Mouse (Mus musculus): ENCODE data around the gene Snrnp40. TPM values are rescaled to one million over a fixed set of nuclear protein-coding genes. Genes with fewer than 3 reads are reported as not detected.

Gene Snrnp40
- polyA plus RNA-seq, 1 experiment from 2014 or later, result 81.1 TPM

GRCm38 (mm10) chr4:130323165-130323564 is 36.8 kb upstream of the Snrnp40 start:
- no peak overlapping the region for H3K9ac ChIP-seq (ENCODE audit: low read depth, low read length)
- no peaks in the 10 kb centered on the region for H3K4me1 ChIP-seq (ENCODE audit: control insufficient read depth, insufficient read depth, low read depth, low read length)
- no peak overlapping the region for H3K27ac ChIP-seq (ENCODE audit: low read depth, low read length)
- ATAC-seq, result no peak
- H3K4me2 ChIP-seq (ENCODE audit: low read length), result no peak overlapping the region
- no peak overlapping the region for H3K4me3 ChIP-seq (ENCODE audit: low read length)
- H3K36me3 ChIP-seq (ENCODE audit: control insufficient read depth, insufficient read depth, low read length), result peaks cover 28% of the 10 kb centered on the region
- 96% methylated on average over 1 of the region's 1 CpGs for WGBS
- no peaks in the 10 kb centered on the region for H3K9me3 ChIP-seq (ENCODE audit: control insufficient read depth, low read length)
- H3K27me3 ChIP-seq (replicated peaks; ENCODE audit: control insufficient read depth, insufficient read depth, low read length), result no peaks in the 10 kb centered on the region

DNA sequence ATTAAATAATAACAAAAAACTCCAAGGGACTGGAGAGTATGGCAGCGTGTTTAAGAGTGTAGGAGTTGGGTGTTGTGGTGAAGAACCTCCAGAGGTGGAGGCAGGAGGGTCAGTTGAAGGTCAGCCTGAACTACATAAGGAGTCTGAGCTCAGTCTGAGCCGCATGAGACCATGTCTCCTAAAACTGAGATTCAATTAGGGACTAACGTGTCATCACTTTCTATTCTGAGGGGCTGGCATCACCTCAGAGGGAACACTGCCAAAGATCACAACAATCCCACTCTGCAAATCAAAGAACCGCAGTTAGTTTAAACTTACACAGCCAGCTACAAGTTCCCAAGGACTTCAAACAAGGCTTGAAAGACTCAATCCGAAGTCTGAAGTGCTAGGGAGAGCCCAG is 36.3 kb upstream of the Snrnp40 start:
- H3K27ac ChIP-seq (ENCODE audit: low read depth, low read length), result no peak overlapping the region
- no peaks in the 10 kb centered on the region for H3K9me3 ChIP-seq (ENCODE audit: control insufficient read depth, low read length)
- H3K4me3 ChIP-seq (ENCODE audit: low read length), result no peak overlapping the region
- WGBS, result 65% methylated on average over 5 of the region's 5 CpGs
- peaks cover 30% of the 10 kb centered on the region for H3K36me3 ChIP-seq (ENCODE audit: control insufficient read depth, insufficient read depth, low read length)
- no peak overlapping the region for H3K4me2 ChIP-seq (ENCODE audit: low read length)
- no peak overlapping the region for H3K9ac ChIP-seq (ENCODE audit: low read depth, low read length)
- H3K27me3 ChIP-seq (replicated peaks; ENCODE audit: control insufficient read depth, insufficient read depth, low read length), result no peaks in the 10 kb centered on the region
- no peak for ATAC-seq
- H3K4me1 ChIP-seq (ENCODE audit: control insufficient read depth, insufficient read depth, low read depth, low read length), result no peaks in the 10 kb centered on the region

DNA sequence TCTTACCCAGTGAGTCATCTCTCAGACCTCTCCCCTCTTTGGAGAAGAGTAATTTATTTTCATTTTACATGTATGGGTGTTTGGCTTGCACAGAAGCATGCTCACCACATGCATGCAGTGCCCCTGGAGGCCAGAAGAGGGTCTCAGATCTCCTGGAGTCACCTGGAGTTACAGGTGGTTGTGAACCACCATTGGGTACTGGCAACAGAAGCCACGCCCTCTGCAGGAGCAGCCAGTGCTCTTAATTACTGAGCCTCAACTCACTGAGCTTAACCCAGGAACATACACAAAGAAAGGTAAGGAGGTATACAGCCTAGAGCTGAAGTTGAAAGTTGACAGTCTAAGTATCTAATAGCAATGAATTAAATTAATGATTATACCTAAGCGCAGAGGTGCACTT is 34.5 kb upstream of the Snrnp40 start:
- peaks cover 30% of the 10 kb centered on the region for H3K36me3 ChIP-seq (ENCODE audit: control insufficient read depth, insufficient read depth, low read length)
- no peaks in the 10 kb centered on the region for H3K9me3 ChIP-seq (ENCODE audit: control insufficient read depth, low read length)
- 92% methylated on average over 2 of the region's 2 CpGs for WGBS
- H3K9ac ChIP-seq (ENCODE audit: low read depth, low read length), result no peak overlapping the region
- H3K27me3 ChIP-seq (replicated peaks; ENCODE audit: control insufficient read depth, insufficient read depth, low read length), result no peaks in the 10 kb centered on the region
- no peak for ATAC-seq
- no peak overlapping the region for H3K27ac ChIP-seq (ENCODE audit: low read depth, low read length)
- H3K4me3 ChIP-seq (ENCODE audit: low read length), result no peak overlapping the region
- no peaks in the 10 kb centered on the region for H3K4me1 ChIP-seq (ENCODE audit: control insufficient read depth, insufficient read depth, low read depth, low read length)
- H3K4me2 ChIP-seq (ENCODE audit: low read length), result no peak overlapping the region

DNA sequence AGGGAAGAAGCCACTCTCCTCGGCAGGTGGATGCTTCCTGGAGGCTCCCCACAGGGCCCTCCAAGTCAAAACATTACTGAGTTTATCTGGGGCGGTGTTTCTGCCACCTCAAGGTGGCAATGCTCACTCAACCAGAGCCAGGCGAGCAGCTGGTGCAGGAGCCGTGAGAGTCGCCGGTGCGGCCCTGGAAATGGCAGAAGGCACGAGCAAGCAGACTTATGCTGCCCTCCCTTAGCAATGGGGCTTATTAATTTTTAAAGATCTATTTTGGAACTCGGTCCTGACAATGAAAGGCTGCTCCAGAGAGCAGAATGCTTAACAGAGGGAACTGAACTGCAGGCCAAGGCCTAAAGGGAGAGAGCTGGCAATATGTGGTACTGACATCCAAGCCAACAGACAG is 32.6 kb upstream of the Snrnp40 start:
- H3K4me3 ChIP-seq (ENCODE audit: low read length), result no peak overlapping the region
- ATAC-seq, result no peak
- H3K27ac ChIP-seq (ENCODE audit: low read depth, low read length), result no peak overlapping the region
- H3K4me1 ChIP-seq (ENCODE audit: control insufficient read depth, insufficient read depth, low read depth, low read length), result no peaks in the 10 kb centered on the region
- no peak overlapping the region for H3K9ac ChIP-seq (ENCODE audit: low read depth, low read length)
- H3K27me3 ChIP-seq (replicated peaks; ENCODE audit: control insufficient read depth, insufficient read depth, low read length), result no peaks in the 10 kb centered on the region
- no peaks in the 10 kb centered on the region for H3K9me3 ChIP-seq (ENCODE audit: control insufficient read depth, low read length)
- H3K4me2 ChIP-seq (ENCODE audit: low read length), result no peak overlapping the region
- 81% methylated on average over 9 of the region's 9 CpGs for WGBS
- peaks cover 27% of the 10 kb centered on the region for H3K36me3 ChIP-seq (ENCODE audit: control insufficient read depth, insufficient read depth, low read length)

- Histone ChIP-seq H3K36me3 (ENCODE audit: control insufficient read depth, insufficient read depth, low read length) (peaks cover 6% of the 10 kb centered on the region), H3K4me2 (ENCODE audit: low read length) (no peak overlapping the region)
- WGBS, result 88% methylated on average over 5 of the region's 5 CpGs
Measured at GRCm38 (mm10) chr4:130335867-130336266, 24.1 kb upstream of the Snrnp40 start.

GRCm38 (mm10) chr4:130341691-130342090 is 18.2 kb upstream of the Snrnp40 start:
- Histone ChIP-seq H3K27me3 (replicated peaks; ENCODE audit: control insufficient read depth, insufficient read depth, low read length) (no peaks in the 10 kb centered on the region), H3K4me1 (ENCODE audit: control insufficient read depth, insufficient read depth, low read depth, low read length) (no peaks in the 10 kb centered on the region), H3K27ac (ENCODE audit: low read depth, low read length) (no peak overlapping the region), H3K9ac (ENCODE audit: low read depth, low read length) (no peak overlapping the region), H3K4me2 (ENCODE audit: low read length) (no peak overlapping the region), H3K4me3 (ENCODE audit: low read length) (no peak overlapping the region), H3K36me3 (ENCODE audit: control insufficient read depth, insufficient read depth, low read length) (0 out of 2 replicates have a peak, but pooled peaks cover 6% of the 10 kb centered on the region), H3K9me3 (ENCODE audit: control insufficient read depth, low read length) (no peaks in the 10 kb centered on the region)
- ATAC-seq, result no peak
- WGBS, result 22% methylated on average over 4 of the region's 4 CpGs

More at GRCm38 (mm10) chr4:130335867-130336266, 24.1 kb upstream of the Snrnp40 start:
- H3K9me3 ChIP-seq (ENCODE audit: control insufficient read depth, low read length), result no peaks in the 10 kb centered on the region
- no peaks in the 10 kb centered on the region for H3K4me1 ChIP-seq (ENCODE audit: control insufficient read depth, insufficient read depth, low read depth, low read length)
- no peaks in the 10 kb centered on the region for H3K27me3 ChIP-seq (replicated peaks; ENCODE audit: control insufficient read depth, insufficient read depth, low read length)
- no peak overlapping the region for H3K27ac ChIP-seq (ENCODE audit: low read depth, low read length)
- ATAC-seq, result no peak
- H3K4me3 ChIP-seq (ENCODE audit: low read length), result no peak overlapping the region
- no peak overlapping the region for H3K9ac ChIP-seq (ENCODE audit: low read depth, low read length)

- Histone ChIP-seq H3K9me3 (ENCODE audit: control insufficient read depth, low read length) (no peaks in the 10 kb centered on the region), H3K4me3 (ENCODE audit: low read length) (no peak overlapping the region), H3K27ac (ENCODE audit: low read depth, low read length) (no peak overlapping the region), H3K27me3 (replicated peaks; ENCODE audit: control insufficient read depth, insufficient read depth, low read length) (no peaks in the 10 kb centered on the region), H3K4me2 (ENCODE audit: low read length) (no peak overlapping the region), H3K9ac (ENCODE audit: low read depth, low read length) (no peak overlapping the region), H3K36me3 (ENCODE audit: control insufficient read depth, insufficient read depth, low read length) (peaks cover 11% of the 10 kb centered on the region), H3K4me1 (ENCODE audit: control insufficient read depth, insufficient read depth, low read depth, low read length) (no peaks in the 10 kb centered on the region)
- ATAC-seq, result no peak
- 93% methylated on average over 6 of the region's 6 CpGs for WGBS
Measured at GRCm38 (mm10) chr4:130349666-130350065, 10.3 kb upstream of the Snrnp40 start.

GRCm38 (mm10) chr4:130350690-130351422 is 9.1 kb upstream of the Snrnp40 start:
- no peaks in the 10 kb centered on the region for H3K9me3 ChIP-seq (ENCODE audit: control insufficient read depth, low read length)
- H3K4me1 ChIP-seq (ENCODE audit: control insufficient read depth, insufficient read depth, low read depth, low read length), result no peaks in the 10 kb centered on the region

DNA sequence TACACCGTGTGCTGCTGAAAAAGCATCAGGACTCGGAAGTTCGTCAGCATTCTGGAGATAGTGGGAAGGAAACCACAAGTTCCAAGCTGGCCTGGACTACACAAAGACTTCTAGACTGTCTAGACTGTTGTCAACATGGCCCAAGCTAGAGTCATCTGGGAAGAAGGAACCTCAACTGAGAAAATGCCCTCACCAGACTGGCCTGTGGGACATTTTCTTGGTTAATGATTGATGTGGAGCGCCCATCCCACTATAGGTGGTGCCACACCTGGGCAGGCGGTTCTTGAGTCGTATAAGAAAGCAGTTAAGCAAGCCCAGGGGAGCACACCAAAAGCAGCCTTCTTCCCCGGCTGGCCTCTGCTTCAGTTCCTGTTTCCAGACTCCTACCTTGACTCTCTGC is 7.3 kb upstream of the Snrnp40 start:
- H3K27me3 ChIP-seq (replicated peaks; ENCODE audit: control insufficient read depth, insufficient read depth, low read length), result no peaks in the 10 kb centered on the region
- H3K36me3 ChIP-seq (ENCODE audit: control insufficient read depth, insufficient read depth, low read length), result peaks cover 11% of the 10 kb centered on the region
- no peak overlapping the region for H3K4me3 ChIP-seq (ENCODE audit: low read length)
- no peak overlapping the region for H3K9ac ChIP-seq (ENCODE audit: low read depth, low read length)
- no peak overlapping the region for H3K4me2 ChIP-seq (ENCODE audit: low read length)
- ATAC-seq, result no peak
- H3K9me3 ChIP-seq (ENCODE audit: control insufficient read depth, low read length), result no peaks in the 10 kb centered on the region
- no peak overlapping the region for H3K27ac ChIP-seq (ENCODE audit: low read depth, low read length)
- 97% methylated on average over 7 of the region's 7 CpGs for WGBS
- H3K4me1 ChIP-seq (ENCODE audit: control insufficient read depth, insufficient read depth, low read depth, low read length), result no peaks in the 10 kb centered on the region

More at GRCm38 (mm10) chr4:130350690-130351422, 9.1 kb upstream of the Snrnp40 start:
- no peak overlapping the region for H3K4me2 ChIP-seq (ENCODE audit: low read length)
- peak; percentile 60; the same call in 1 of the 2 replicates for ATAC-seq
- WGBS, result 79% methylated on average over 16 of the region's 16 CpGs
- H3K36me3 ChIP-seq (ENCODE audit: control insufficient read depth, insufficient read depth, low read length), result peaks cover 11% of the 10 kb centered on the region
- H3K27ac ChIP-seq (ENCODE audit: low read depth, low read length), result no peak overlapping the region
- H3K27me3 ChIP-seq (replicated peaks; ENCODE audit: control insufficient read depth, insufficient read depth, low read length), result no peaks in the 10 kb centered on the region
- no peak overlapping the region for H3K4me3 ChIP-seq (ENCODE audit: low read length)
- no peak overlapping the region for H3K9ac ChIP-seq (ENCODE audit: low read depth, low read length)

Measured in hindbrain, embryonic 16.5 days (tissue).